Mouse (Mus musculus) midbrain, embryonic 16.5 days (tissue): ENCODE results near the gene Trappc10. TPM values are rescaled to one million over a fixed set of nuclear protein-coding genes. Genes with fewer than 3 reads are reported as not detected.
"Not testable (repeated sequence)": the region's sequence is repeated elsewhere in the genome, so short reads cannot be mapped to it uniquely, and the experiment has no call there.

ENCODE experiments used
- ATAC-seq: fragments of 200-750 bp; cut with Nextera tagmentation; 2 replicates; pipeline ENCODE4 v1.8.0; 2017; ENCODE audit warnings: moderate TSS enrichment
- H3K27ac ChIP-seq: fragments of 300-500 bp; sonication (generic); 2 replicates; pipeline ENCODE4 v1.5.1; 2014; ENCODE audit warnings: mild to moderate bottlenecking, low read length, mixed read lengths
- H3K27me3 ChIP-seq: fragments of 300-500 bp; sonication (generic); 2 replicates; pipeline ENCODE4 v1.6.1; 2014; ENCODE audit warnings: low read depth, low read length, mixed read lengths; ENCODE audit not compliant: control insufficient read depth, insufficient read depth
- H3K36me3 ChIP-seq: fragments of 300-500 bp; sonication (generic); 2 replicates; pipeline ENCODE4 v1.6.1; 2014; ENCODE audit warnings: mild to moderate bottlenecking, low read length, moderate library complexity, mixed read lengths; ENCODE audit not compliant: control insufficient read depth, insufficient read depth
- H3K4me1 ChIP-seq: fragments of 300-500 bp; sonication (generic); 2 replicates; pipeline ENCODE4 v1.6.1; 2014; ENCODE audit warnings: mild to moderate bottlenecking, low read length, mixed read lengths; ENCODE audit not compliant: control insufficient read depth, insufficient read depth
- H3K4me2 ChIP-seq: fragments of 300-500 bp; sonication (generic); 2 replicates; pipeline ENCODE4 v1.6.1; 2014; ENCODE audit warnings: mild to moderate bottlenecking, low read length, mixed read lengths
- H3K4me3 ChIP-seq: fragments of 300-500 bp; sonication (generic); 2 replicates; pipeline ENCODE4 v1.5.1; 2014; ENCODE audit warnings: low read depth, mild to moderate bottlenecking, low read length, moderate library complexity, mixed read lengths
- H3K9ac ChIP-seq: fragments of 300-500 bp; sonication (generic); 2 replicates; pipeline ENCODE4 v1.6.1; 2014; ENCODE audit warnings: low read depth, low read length, mixed read lengths
- H3K9me3 ChIP-seq: fragments of 300-500 bp; sonication (generic); replicated peaks from 2 replicates; pipeline ENCODE4 v1.6.1; 2014; ENCODE audit warnings: mild to moderate bottlenecking, low read length, mixed read lengths; ENCODE audit not compliant: control insufficient read depth, poor library complexity, severe bottlenecking
- WGBS: fragments of 180-500 bp; shearing (Covaris S2); extraction: QIAGEN DNeasy Blood & Tissue Kit; methylation state at CpG from one replicate; pipeline ENCODE4 v1.1.7; 2014; 5-methylcytosine and 5-hydroxymethylcytosine counted together
- polyA plus RNA-seq: library from polyadenylated mRNA; unstranded; fragments of >200 nt; fragmentation: Nextera tagmentation; extraction: Ambion mirVana; gene quantifications from 2 replicates; pipeline ENCODE4 v1.2.1, GENCODE M21; 2015

Gene Trappc10
- polyA plus RNA-seq, 1 experiment from 2014 or later: 22.4 TPM

- Histone ChIP-seq H3K4me1 (no peaks in the 10 kb centered on the region), H3K9me3 (no peaks in the 10 kb centered on the region), H3K4me2 (no peak overlapping the region), H3K9ac (no peak overlapping the region), H3K27me3 (no peaks in the 10 kb centered on the region), H3K4me3 (no peak overlapping the region), H3K27ac (no peak overlapping the region), H3K36me3 (peaks cover 53% of the 10 kb centered on the region)
- WGBS: 93% methylated on average over 4 of the region's 4 CpGs
- no peak for ATAC-seq
Measured at GRCm38 (mm10) chr10:78201182-78201581, 43.3 kb downstream of the Trappc10 start.

- H3K4me3 ChIP-seq: no peak overlapping the region
- no peak overlapping the region for H3K4me2 ChIP-seq
- WGBS: 98% methylated on average over 5 of the region's 5 CpGs
- H3K36me3 ChIP-seq: peaks cover 52% of the 10 kb centered on the region
- no peak for ATAC-seq
- no peaks in the 10 kb centered on the region for H3K27me3 ChIP-seq
- H3K9ac ChIP-seq: no peak overlapping the region
- no peaks in the 10 kb centered on the region for H3K9me3 ChIP-seq
- H3K4me1 ChIP-seq: no peaks in the 10 kb centered on the region
- H3K27ac ChIP-seq: no peak overlapping the region
Measured at GRCm38 (mm10) chr10:78192933-78193332, 51.5 kb downstream of the Trappc10 start.

GRCm38 (mm10) chr10:78186076-78186475 lies 58.4 kb downstream of the Trappc10 start:
- not testable (repeated sequence) for H3K9ac ChIP-seq, H3K27me3 ChIP-seq, H3K4me3 ChIP-seq, H3K9me3 ChIP-seq, H3K4me1 ChIP-seq, H3K27ac ChIP-seq, ATAC-seq, H3K4me2 ChIP-seq
- H3K36me3 ChIP-seq: peaks cover 30% of the 10 kb centered on the region
- 97% methylated on average over 4 of the region's 4 CpGs for WGBS

- peak; percentile 49 for ATAC-seq
- Histone ChIP-seq H3K36me3 (peaks cover 31% of the 10 kb centered on the region), H3K9me3 (no peaks in the 10 kb centered on the region), H3K4me2 (peak overlapping the region; percentile 95), H3K4me1 (peaks cover 6% of the 10 kb centered on the region), H3K9ac (peak overlapping the region; percentile 42), H3K4me3 (peak overlapping the region; percentile 66), H3K27me3 (no peaks in the 10 kb centered on the region), H3K27ac (peak overlapping the region; percentile 44)
- 23% methylated on average over 9 of the region's 9 CpGs for WGBS
Measured at GRCm38 (mm10) chr10:78185381-78185725, 59.1 kb downstream of the Trappc10 start.

GRCm38 (mm10) chr10:78184531-78185380 lies 59.7 kb downstream of the Trappc10 start, which contains the start of gene Pwp2:
Gene Pwp2 (minus strand): TSS chr10:78185149.
- Histone ChIP-seq H3K27ac (peak within 1 kb of the TSS; percentile 44), H3K4me3 (peak within 1 kb of the TSS; percentile 66), H3K9me3 (no peaks in the 10 kb centered on the region), H3K4me1 (peaks cover 6% of the 10 kb centered on the region), H3K36me3 (peaks cover 34% of the 10 kb centered on the region), H3K27me3 (no peaks in the 10 kb centered on the region), H3K9ac (peak within 1 kb of the TSS; percentile 58), H3K4me2 (peak within 1 kb of the TSS; percentile 95)
- peak; percentile 97 for ATAC-seq
- WGBS: 2% methylated on average over 47 of the region's 47 CpGs

- Histone ChIP-seq H3K27ac (no peak overlapping the region), H3K36me3 (peaks cover 36% of the 10 kb centered on the region), H3K4me1 (peaks cover 6% of the 10 kb centered on the region), H3K9me3 (no peaks in the 10 kb centered on the region), H3K27me3 (no peaks in the 10 kb centered on the region), H3K9ac (no peak overlapping the region), H3K4me2 (no peak overlapping the region; the same call in 1 of the 2 replicates), H3K4me3 (no peak overlapping the region)
- no peak for ATAC-seq
- WGBS: 87% methylated on average over 3 of the region's 3 CpGs
Measured at GRCm38 (mm10) chr10:78183577-78183976, 60.9 kb downstream of the Trappc10 start.

GRCm38 (mm10) chr10:78182321-78182720 lies 62.1 kb downstream of the Trappc10 start:
- H3K9ac ChIP-seq: no peak overlapping the region
- peaks cover 6% of the 10 kb centered on the region for H3K4me1 ChIP-seq
- H3K36me3 ChIP-seq: peaks cover 38% of the 10 kb centered on the region
- H3K27me3 ChIP-seq: no peaks in the 10 kb centered on the region
- no peak overlapping the region for H3K4me3 ChIP-seq
- H3K4me2 ChIP-seq: no peak overlapping the region
- 95% methylated on average over 17 of the region's 17 CpGs for WGBS
- H3K9me3 ChIP-seq: no peaks in the 10 kb centered on the region
- H3K27ac ChIP-seq: no peak overlapping the region
- no peak for ATAC-seq

GRCm38 (mm10) chr10:78174474-78174873 lies 70.0 kb downstream of the Trappc10 start:
- H3K4me3 ChIP-seq: no peak overlapping the region
- WGBS: 95% methylated on average over 5 of the region's 5 CpGs
- H3K4me2 ChIP-seq: no peak overlapping the region
- peaks cover 64% of the 10 kb centered on the region for H3K36me3 ChIP-seq
- H3K9ac ChIP-seq: no peak overlapping the region
- no peak for ATAC-seq
- H3K9me3 ChIP-seq: no peaks in the 10 kb centered on the region
- H3K27me3 ChIP-seq: no peaks in the 10 kb centered on the region
- peaks cover 7% of the 10 kb centered on the region; the same call in 1 of the 2 replicates for H3K4me1 ChIP-seq
- no peak overlapping the region for H3K27ac ChIP-seq

- Histone ChIP-seq H3K27me3 (no peaks in the 10 kb centered on the region), H3K36me3 (peaks cover 44% of the 10 kb centered on the region), H3K4me2 (no peak overlapping the region), H3K9ac (no peak overlapping the region), H3K4me1 (peaks cover 17% of the 10 kb centered on the region), H3K27ac (no peak overlapping the region), H3K9me3 (no peaks in the 10 kb centered on the region), H3K4me3 (no peak overlapping the region)
- 94% methylated on average over 9 of the region's 9 CpGs for WGBS
- ATAC-seq: no peak
Measured at GRCm38 (mm10) chr10:78171581-78171980, 72.9 kb downstream of the Trappc10 start.
